Mouse (Mus musculus): ENCODE measurements at regions not wholly inside any gene's neighbourhood (a gene's known extent, or its start where the extent isn't known, plus 50 kb on each side); places are given as distances from the start of the nearest gene placed in this dataset.

DNA sequence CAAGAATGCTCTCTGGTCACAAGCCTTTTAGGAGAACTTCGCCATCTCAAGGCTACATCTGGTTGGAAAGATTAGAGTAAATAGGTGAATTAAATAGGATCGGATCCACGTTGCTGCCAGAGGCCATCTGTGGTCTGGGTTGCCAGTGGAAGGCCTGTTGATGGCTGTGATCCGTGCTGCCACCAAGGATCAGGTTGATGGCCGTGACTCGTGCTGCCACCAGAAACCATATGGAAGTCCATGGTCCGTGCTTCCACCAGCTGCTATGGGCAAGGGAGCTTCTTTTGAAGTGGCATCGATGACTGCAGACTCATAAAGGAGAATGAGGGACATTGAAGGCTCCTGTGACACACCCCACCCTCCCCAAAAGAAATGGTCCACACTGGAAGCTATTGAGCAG lies 79.6 kb downstream of the Atp1a1 start:
- DNase-seq, result no peak

GRCm38 (mm10) chr3:101524444-101524843 lies 80.0 kb downstream of the Atp1a1 start:
- no peak for DNase-seq

DNA sequence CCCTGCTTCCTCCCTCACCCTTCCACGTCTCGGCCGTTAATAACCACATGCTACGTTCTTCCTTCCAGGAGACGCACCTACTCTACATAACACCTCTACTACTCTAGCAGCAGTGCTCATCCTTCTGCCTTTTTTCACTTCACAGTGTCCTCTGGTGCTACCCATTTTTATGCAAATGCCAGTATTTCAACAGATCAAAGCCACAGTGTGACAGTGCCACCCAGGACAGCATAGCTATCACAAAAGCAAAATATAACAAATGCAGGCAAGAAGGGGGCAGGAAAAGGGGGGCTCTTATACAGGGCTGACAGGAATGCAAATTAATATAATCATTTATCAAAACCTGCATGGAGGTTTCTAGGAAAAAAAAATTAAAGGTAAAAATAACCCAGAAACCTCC lies 81.2 kb downstream of the Atp1a1 start:
- DNase-seq, result no peak

DNA sequence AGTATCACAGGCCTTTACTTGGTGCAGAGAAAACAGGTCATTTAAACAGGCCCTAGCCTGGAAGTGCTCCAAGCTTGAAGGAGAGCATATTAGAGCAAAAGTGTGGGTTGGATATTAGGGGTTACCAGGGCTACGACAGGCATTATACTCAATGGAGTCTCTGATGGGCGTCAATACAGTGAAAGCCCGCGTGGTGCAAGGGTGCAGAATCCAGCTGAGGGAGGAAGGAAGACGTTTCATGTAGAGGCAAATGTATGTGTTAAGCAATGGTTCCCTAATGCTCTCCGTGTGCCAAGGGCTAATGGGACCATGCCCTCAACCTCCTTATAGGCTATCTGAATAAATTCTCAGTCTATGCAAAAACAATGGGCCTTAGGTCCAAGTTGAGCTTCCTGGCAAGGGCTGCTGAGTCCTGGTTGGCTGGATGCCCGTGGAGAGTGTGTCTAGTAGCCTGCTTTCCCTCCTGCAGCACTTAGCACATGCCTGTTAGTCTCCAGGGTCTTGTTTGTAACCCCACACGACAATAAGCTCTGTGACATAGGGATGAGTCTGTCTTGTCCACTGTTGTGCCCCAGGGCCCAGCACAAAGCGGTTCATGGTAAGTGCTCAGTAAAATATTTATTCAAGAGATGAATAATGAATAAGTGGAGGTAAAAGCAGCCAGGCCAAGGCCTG lies 82.1 kb downstream of the Atp1a1 start:
- DNase-seq, result peak; percentile 36

GRCm38 (mm10) chr3:101521155-101521554 lies 83.3 kb downstream of the Atp1a1 start:
- DNase-seq, result no peak

DNA sequence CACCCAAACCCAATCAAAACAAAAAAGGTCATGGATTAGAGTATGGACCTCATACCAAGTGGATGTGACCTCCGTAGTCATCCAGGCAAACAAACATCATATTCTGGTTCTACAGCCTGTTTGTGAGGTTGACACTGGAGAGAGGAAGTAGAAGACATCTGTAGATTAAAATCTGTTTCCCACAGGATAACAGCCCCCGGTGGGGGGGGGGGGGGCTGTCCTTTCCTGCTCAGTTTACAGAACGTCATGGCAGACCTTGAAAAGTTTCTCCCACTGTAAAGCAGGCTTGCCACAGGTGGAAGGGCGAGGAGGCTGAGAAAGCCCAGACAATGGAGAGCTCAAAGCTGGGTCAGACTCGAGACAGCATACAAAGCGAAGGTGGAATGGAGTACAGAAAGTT lies 84.4 kb downstream of the Atp1a1 start:
- DNase-seq, result no peak

GRCm38 (mm10) chr3:101519551-101519950 lies 84.9 kb downstream of the Atp1a1 start:
- no peak for DNase-seq

- DNase-seq, result no peak
Measured at GRCm38 (mm10) chr3:101518810-101519209, 85.7 kb downstream of the Atp1a1 start.

GRCm38 (mm10) chr3:101517547-101517946 lies 86.9 kb downstream of the Atp1a1 start:
- DNase-seq, result no peak

GRCm38 (mm10) chr3:101516781-101517499 lies 87.5 kb downstream of the Atp1a1 start:
- no peak for DNase-seq

- no peak for DNase-seq
Measured at GRCm38 (mm10) chr3:101515566-101515965, 88.9 kb downstream of the Atp1a1 start.

DNA sequence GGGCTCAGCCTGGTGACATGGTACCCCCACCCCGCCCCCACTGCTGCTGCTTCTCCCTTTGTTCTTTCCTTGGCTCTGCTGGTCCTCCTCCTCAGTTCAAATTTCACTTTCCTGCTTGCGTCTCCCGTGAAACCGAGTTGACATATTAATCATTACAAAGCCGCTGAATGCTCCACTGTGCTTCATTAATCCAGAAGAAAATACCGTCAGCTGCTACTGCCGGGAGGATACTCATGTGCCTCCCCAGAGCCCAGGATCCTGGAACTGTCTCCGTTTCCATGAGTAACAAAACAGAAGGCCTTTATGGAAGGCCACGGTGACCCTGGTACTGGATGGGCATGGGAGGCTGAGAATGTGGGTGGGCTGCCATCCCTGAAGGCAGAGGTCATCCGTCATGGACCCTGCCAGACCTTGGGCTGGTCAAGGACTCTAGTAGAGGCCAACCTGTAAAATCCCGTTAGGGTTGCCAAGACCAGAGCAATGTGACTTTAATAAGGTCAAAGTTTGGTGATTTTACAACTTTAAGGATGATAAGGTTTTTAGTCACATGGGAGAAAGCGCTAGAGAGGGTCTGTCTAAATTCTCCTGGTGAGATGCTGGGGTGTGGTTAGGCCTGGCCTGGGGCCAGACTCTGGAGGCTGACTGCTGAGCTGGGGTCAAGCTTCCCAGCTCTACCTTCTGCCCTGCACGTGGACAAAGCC lies 90.7 kb downstream of the Atp1a1 start:
- no peak for DNase-seq

Measured in cerebellum, adult 11 months (tissue).